Mouse (Mus musculus) v-Abl transformed pro-B cells (cell line): ENCODE results near the gene Abr.

Experiments used
- in situ Hi-C, 2 experiments: fragments of 400-800 bp; cut with MboI; formaldehyde crosslinking; loops; one replicate each; pipeline ENCODE4 v1.15.1; 2025; ENCODE audit not compliant: unreplicated experiment in 2 of 2

Abr gene

DNA sequence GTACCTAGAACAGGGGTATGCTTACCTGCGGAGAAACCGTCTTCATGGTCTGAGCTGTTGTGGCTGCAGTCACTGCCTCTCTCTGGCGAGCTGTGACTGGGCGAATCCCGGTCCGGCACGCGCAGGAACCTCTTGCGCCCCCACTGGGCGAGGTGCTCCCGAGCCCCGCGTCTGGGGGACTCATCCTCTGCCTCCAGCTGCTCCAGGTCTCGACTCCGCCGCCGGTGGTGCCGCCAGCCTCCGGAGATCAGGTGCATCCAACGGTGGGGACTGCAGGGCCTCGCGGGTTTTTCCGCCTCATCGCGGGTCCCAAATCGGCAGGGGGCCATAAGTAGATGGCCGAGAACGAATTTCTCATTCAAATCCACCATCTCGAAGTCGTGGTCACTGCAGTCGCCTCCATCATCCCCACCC is at the start of gene Abr:
Gene Abr, minus strand, starts transcription at position 163 of the 414 bp plus-strand sequence.
- in situ Hi-C loops, result no loop called here

DNA sequence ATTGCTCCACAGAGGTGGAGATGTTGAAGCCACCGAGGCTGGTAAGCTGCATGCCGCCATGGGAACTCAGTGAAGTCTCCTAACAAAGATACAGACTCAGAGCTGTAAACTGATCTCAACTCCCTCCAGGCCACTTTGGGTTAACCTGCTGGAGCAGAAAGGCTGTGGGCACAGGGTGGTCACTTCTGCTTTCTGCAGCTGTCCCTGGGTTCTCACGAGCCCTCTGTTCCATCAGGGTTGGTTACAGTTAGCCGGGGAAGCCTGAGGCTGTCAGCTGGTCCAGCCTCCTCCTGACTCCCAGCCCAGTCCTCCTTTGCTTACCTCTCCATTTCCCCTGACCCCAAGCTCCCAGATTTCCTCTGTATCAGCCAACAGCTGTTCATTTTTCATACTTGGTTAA is 45.7 kb upstream of the Abr start:
- in situ Hi-C loops, result no loop called here

GRCm38 (mm10) chr11:76666002-76666649 is 44.0 kb upstream of the Abr start:
- in situ Hi-C loops, result no loop called here

DNA sequence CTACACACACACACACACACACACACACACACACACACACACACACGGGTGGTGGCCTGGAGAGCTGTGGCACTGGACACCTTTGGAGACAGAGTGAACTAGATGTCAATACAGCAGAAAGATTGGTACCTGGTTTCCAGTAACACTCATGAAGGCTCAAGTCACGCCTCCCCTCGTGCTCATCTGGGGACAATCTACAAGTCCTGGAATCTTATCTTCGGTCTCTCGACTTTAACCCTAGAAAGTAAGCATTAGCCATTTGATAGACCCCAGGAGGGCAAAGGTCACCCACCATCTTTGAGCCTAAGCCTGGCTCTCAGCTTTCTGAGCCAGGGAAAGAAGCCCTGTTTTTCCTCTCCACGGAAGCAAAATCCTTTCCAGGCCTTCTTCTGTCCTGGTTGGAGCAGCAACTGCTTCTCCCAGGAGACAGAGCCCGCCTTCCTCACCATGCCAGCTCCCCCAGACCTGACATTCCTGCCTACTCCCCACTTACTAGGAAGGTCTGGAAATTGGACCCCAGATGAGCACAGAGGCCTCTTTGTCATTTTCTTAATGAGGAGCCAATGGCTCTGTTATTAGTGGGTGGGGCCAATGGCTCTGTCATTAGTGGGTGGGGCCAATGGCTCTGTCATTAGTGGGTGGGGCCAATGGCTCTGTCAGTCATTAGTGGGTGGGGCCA is 39.8 kb upstream of the Abr start:
- in situ Hi-C loops, result no loop called here

- in situ Hi-C loops, result loop anchor here in 1 of 2 experiments (10.0 kb wide), 1 partner anchor 435 kb away; no protein-coding TSS in a partner anchor
Measured at GRCm38 (mm10) chr11:76659138-76659930, 37.2 kb upstream of the Abr start.

DNA sequence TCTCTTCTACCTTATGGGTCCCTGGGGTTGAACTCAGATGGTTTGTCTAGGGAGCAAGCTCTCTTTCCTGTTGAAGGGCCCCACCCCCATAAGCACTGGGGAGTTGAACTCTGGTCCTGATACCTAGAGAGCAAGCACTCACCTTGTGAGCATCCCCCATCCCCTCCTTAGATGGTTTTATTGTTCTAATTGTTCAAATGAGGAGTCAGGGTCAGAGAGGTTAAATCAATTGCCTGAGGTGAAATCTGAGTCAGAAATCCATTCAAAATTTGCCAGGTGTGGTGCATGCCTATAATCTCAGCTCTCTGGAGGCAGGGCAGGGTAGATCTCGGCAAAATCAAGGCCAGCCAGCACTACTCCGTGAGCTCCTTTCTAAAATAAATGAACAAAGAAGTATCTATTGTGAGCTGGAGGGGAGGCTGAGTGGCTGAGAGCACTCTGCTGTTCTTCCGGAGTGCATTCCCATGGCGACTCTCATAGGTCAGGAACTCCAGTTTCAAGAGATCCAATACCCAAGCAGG is 35.4 kb upstream of the Abr start:
- in situ Hi-C loops, result loop anchor here in 1 of 2 experiments (10.0 kb wide), 1 partner anchor 437 kb away; no protein-coding TSS in a partner anchor

DNA sequence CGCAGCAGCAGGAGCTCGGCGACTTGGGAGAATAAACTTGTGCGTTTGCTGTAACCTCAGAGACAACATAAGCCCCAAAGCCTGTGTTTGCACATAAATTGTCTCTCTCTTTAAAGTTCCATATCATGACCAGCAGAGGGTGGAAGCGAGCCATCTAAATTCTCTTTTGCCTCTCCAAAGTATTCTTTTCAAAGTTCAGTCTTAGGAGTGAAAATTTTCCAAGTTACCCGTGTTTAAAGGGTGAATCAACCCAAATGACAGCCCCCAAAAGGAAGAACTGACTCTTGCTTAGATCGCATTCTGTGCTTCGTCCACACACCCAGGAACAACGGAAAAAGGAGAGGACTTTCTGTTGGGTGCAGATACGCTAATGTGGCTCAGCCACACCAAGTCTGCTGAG is 33.0 kb upstream of the Abr start:
- in situ Hi-C loops, result loop anchor here in 1 of 2 experiments (10.0 kb wide), 1 partner anchor 440 kb away; no protein-coding TSS in a partner anchor

DNA sequence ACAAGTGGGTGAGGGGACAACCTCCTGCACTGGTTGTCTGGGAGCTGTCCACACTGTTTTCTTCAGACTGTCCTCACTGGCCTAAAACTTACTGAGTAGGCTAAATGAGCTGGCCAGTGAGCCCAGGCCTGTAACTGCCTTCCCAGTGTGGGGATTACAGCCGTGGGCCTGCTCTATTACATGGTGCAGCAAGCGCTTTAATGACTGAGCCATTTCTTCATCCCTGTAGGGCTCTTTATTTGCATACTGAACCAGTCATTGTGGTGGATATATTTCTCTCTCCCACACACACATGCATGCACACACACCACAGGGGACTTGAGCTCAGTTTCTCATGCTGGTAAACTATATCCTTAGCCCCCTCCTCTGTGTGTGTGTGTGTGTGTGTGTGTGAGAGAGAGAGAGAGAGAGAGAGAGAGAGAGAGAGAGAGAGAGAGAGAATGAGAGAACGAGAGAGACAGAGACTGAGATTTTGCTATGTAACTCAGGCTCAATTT is 30.8 kb upstream of the Abr start:
- in situ Hi-C loops, result loop anchor here in 1 of 2 experiments (10.0 kb wide), 1 partner anchor 442 kb away; no protein-coding TSS in a partner anchor

GRCm38 (mm10) chr11:76650862-76651560 is 28.9 kb upstream of the Abr start:
- in situ Hi-C loops, result loop anchor here in 1 of 2 experiments (10.0 kb wide), 1 partner anchor 444 kb away; no protein-coding TSS in a partner anchor

DNA sequence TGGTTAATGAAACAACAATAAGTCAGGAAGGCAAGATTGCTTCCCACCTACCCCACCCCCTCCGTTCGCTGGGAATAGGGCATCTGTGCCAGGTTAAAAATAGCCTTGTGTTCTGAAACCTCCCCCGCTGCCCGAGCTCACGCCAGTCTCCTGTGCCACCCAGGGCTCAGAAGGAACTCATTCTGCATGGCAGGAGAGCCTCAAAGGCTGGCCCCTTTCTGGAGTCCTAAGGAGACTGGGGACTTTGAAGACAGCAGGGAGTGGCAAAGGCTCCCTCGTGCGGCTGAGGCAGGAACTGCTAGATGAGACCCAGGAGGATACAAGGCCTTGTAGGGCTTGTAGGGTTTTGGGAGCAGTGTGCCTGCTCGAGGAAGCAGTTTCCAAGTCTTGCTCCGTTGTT is 25.4 kb upstream of the Abr start:
- in situ Hi-C loops, result loop anchor here (5.0 to 10.0 kb wide), 2 partner anchors 103 to 195 kb away; no protein-coding TSS in a partner anchor

GRCm38 (mm10) chr11:76647062-76647461 is 24.9 kb upstream of the Abr start:
- in situ Hi-C loops, result loop anchor here (5.0 to 10.0 kb wide), 2 partner anchors 102 to 195 kb away; no protein-coding TSS in a partner anchor

DNA sequence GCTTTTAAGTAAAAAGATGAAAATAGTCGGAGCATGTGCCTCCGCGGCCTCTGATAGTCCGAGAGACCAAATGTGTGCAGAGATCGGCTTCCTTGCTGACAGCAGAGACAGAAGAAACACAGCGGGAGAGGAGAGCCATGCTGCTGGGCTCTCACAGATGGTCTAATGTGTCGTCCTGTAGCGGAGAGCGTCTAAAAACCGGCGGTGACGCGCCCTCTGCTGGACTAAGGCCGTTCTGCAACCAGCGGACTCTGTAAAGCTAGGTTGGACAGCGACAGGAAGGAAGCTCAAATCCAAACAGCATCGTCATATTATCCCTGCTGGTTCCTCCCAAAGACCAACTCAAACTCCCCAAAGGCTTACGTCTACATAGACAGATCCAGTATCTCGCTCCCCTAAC is 23.8 kb upstream of the Abr start:
- in situ Hi-C loops, result loop anchor here (5.0 to 10.0 kb wide), 2 partner anchors 101 to 194 kb away; no protein-coding TSS in a partner anchor

- in situ Hi-C loops, result loop anchor here (5.0 to 10.0 kb wide), 2 partner anchors 100 to 193 kb away; no protein-coding TSS in a partner anchor
Measured at GRCm38 (mm10) chr11:76645036-76645435, 22.9 kb upstream of the Abr start.

GRCm38 (mm10) chr11:76644257-76644656 is 22.1 kb upstream of the Abr start:
- in situ Hi-C loops, result loop anchor here (10.0 kb wide), 1 partner anchor 99 kb away; no protein-coding TSS in a partner anchor

DNA sequence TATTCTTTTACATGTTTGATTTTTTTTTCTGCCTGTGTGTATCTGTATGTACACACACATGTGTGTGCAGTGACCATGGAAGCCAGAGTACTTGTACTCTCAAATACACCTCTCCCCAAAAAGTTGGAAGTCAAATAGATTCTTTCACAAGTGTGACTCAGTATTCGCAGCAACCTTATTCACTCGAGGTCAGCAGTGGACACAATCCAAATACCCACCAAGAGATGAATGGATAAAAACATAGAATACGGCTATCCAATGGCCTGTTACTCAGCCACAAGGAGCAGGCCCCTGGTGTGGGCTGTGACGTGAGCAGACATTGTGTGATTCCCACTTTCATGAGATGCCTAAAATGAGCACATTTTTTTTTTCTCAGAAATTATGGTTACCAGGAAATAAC is 18.1 kb upstream of the Abr start:
- in situ Hi-C loops, result loop anchor here (10.0 kb wide), 1 partner anchor 95 kb away; no protein-coding TSS in a partner anchor

GRCm38 (mm10) chr11:76639269-76639985 is 17.3 kb upstream of the Abr start:
- in situ Hi-C loops, result no loop called here

DNA sequence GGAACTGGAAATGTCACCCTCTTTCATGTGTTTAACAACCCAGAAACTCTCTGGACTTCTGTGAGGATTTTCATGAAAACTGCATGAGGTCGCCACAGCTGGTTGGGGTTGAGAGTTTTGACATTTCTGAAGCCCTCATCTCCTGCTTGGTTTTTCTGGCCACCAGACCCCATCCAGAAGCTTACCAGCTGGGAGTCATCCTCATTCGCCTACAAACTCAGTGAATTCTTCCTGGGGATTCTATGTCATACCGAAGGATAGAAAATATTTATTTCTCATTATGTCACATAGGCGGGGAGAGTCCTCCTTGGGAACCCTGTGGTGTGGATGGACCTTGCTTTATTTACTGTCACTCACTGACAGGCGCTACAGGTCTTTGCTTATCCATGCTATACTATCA is 8.4 kb upstream of the Abr start:
- in situ Hi-C loops, result no loop called here

- in situ Hi-C loops, result no loop called here
Measured at GRCm38 (mm10) chr11:76630023-76630422, 7.9 kb upstream of the Abr start.

DNA sequence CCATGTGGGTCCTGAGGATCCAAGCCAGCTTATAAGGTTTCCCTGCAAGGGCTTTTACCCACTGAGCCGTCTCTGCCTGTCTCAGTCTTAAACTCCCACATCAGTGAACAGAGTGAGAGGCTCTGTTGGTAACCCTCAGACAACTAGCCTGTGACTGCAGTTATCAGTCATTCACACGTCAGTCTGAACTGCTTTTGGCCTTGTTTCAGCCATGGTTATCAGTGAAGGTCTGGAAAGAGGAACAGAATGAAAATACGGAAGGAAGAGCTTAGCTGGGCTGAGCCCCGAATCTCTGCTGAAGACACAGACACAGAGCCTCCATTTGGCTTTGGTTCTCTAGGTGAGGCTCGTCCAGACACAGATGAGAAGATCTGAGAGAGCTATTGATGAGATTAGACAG is 6.5 kb upstream of the Abr start:
- in situ Hi-C loops, result no loop called here
